23 mouse cellular contexts compared by ENCODE assay signal in genomic region chr19:55525056-55525455, GRCm38 (mm10).
A peak's percentile ranks its signal among the peaks of the same experiment; 100 is the strongest.
DNase-seq lines count a peak whose midpoint lies in the region; ATAC-seq lines count a peak whose summit lies in the region.
"Had no signal": no experiment of that assay in that cellular context is flagged by ENCODE, and none has a peak within 500 bp of the region (broad histone marks: within the 10 kb centered on the region; RNA-seq: fewer than 3 reads in every experiment).

No protein-coding gene starts in this region.

- intact Hi-C loops in left cerebral cortex, postnatal 4 days (cut with DNase I) = no loop called here
- intact Hi-C loops in left cerebral cortex, postnatal 14 days (cut with DNase I) = no loop called here

- H3K27ac ChIP-seq in embryonic facial prominence, embryonic 10.5 days (replicated peaks) = peak overlapping the region; percentile 66; the same call in 1 of the 2 replicates
- H3K27ac ChIP-seq in limb, embryonic 13.5 days = peak overlapping the region; percentile 53
- H3K27ac ChIP-seq in midbrain, embryonic 11.5 days (ENCODE audit: low read depth, low read length) = no peak overlapping the region
- H3K27ac ChIP-seq: hindbrain, embryonic 13.5 days; kidney, embryonic 15.5 days; left cerebral cortex, adult 2 months; liver, embryonic 14.5 days had no signal

- 61% methylated on average over 3 of the region's 3 CpGs for WGBS in embryonic facial prominence, embryonic 10.5 days
- WGBS in limb, embryonic 13.5 days = 36% methylated on average over 3 of the region's 3 CpGs
- 82% methylated on average over 3 of the region's 3 CpGs for WGBS in midbrain, embryonic 11.5 days

- peaks cover 49% of the 10 kb centered on the region for H3K4me1 ChIP-seq in embryonic facial prominence, embryonic 10.5 days
- H3K4me1 ChIP-seq in limb, embryonic 13.5 days = peaks cover 40% of the 10 kb centered on the region
- H3K4me1 ChIP-seq in midbrain, embryonic 11.5 days (ENCODE audit: control insufficient read depth, insufficient read depth, low read length) = no peaks in the 10 kb centered on the region

- H3K36me3 ChIP-seq in embryonic facial prominence, embryonic 10.5 days (replicated peaks) = no peaks in the 10 kb centered on the region
- H3K36me3 ChIP-seq in limb, embryonic 13.5 days = no peaks in the 10 kb centered on the region
- no peaks in the 10 kb centered on the region for H3K36me3 ChIP-seq in midbrain, embryonic 11.5 days (ENCODE audit: control insufficient read depth, insufficient read depth, low read length)
- H3K36me3 ChIP-seq: hindbrain, embryonic 13.5 days; kidney, embryonic 15.5 days had no signal

- peak; percentile 25 for ATAC-seq in frontal cortex, adult (ENCODE audit: low TSS enrichment)
- peak; percentile 72; the same call in 1 of the 2 replicates for ATAC-seq in limb, embryonic 13.5 days (ENCODE audit: low FRiP score, low read depth)
- no peak for ATAC-seq in midbrain, embryonic 11.5 days (ENCODE audit: low FRiP score)
- ATAC-seq: activated CD4-positive, CD25-positive, alpha-beta regulatory T cell, adult 4 months; forebrain, embryonic 16.5 days; intestine, embryonic 16.5 days; lung, postnatal 0 days; midbrain, embryonic 16.5 days; Patski had no signal

- no peak overlapping the region for H3K4me3 ChIP-seq in embryonic facial prominence, embryonic 10.5 days
- H3K4me3 ChIP-seq in limb, embryonic 13.5 days = no peak overlapping the region
- no peak overlapping the region for H3K4me3 ChIP-seq in midbrain, embryonic 11.5 days (ENCODE audit: low read depth, low read length)
- H3K4me3 ChIP-seq: hindbrain, embryonic 13.5 days; kidney, embryonic 15.5 days; left cerebral cortex, adult 2 months; megakaryocyte, embryonic 14.5 days had no signal

- no peak for DNase-seq in frontal cortex, postnatal 14 days (ENCODE audit: low spot score in 2 of 2)
- DNase-seq in left cerebral cortex, postnatal 4 days = peak; percentile 18
- DNase-seq in left cerebral cortex, adult 18-20 months (ENCODE audit: low spot score in 2 of 2) = no peak
- DNase-seq in embryonic facial prominence, embryonic 10.5 days (ENCODE audit: low spot score) = peak; percentile 26
- DNase-seq in left cerebral cortex, postnatal 14 days (ENCODE audit: low spot score in 2 of 2) = no peak
- no peak for DNase-seq in midbrain, embryonic 11.5 days (ENCODE audit: low spot score, missing footprints)
- DNase-seq: adrenal gland, postnatal 14 days; cerebellum, postnatal 25 days; gastrocnemius, postnatal 14 days; retina, postnatal 1 day had no signal

- H3K4me2 ChIP-seq in limb, embryonic 13.5 days (replicated peaks) = no peak overlapping the region
- H3K4me2 ChIP-seq in midbrain, embryonic 11.5 days = no peak overlapping the region
- H3K4me2 ChIP-seq: hindbrain, embryonic 13.5 days; kidney, embryonic 15.5 days had no signal

- no peaks in the 10 kb centered on the region for H3K27me3 ChIP-seq in embryonic facial prominence, embryonic 10.5 days (replicated peaks; ENCODE audit: low read depth, poor library complexity, severe bottlenecking)
- H3K27me3 ChIP-seq in limb, embryonic 13.5 days = no peaks in the 10 kb centered on the region
- no peaks in the 10 kb centered on the region for H3K27me3 ChIP-seq in midbrain, embryonic 11.5 days (ENCODE audit: control insufficient read depth, insufficient read depth, low read length)
- H3K27me3 ChIP-seq: kidney, embryonic 15.5 days; megakaryocyte, embryonic 14.5 days; Patski had no signal

- no peaks in the 10 kb centered on the region for H3K9me3 ChIP-seq in embryonic facial prominence, embryonic 10.5 days
- H3K9me3 ChIP-seq in limb, embryonic 13.5 days = no peaks in the 10 kb centered on the region
- H3K9me3 ChIP-seq in midbrain, embryonic 11.5 days (ENCODE audit: control insufficient read depth, low read length) = no peaks in the 10 kb centered on the region
- H3K9me3 ChIP-seq: hindbrain, embryonic 13.5 days; kidney, embryonic 15.5 days; megakaryocyte, embryonic 14.5 days had no signal

- H3K9ac ChIP-seq in limb, embryonic 13.5 days = no peak overlapping the region
- no peak overlapping the region for H3K9ac ChIP-seq in midbrain, embryonic 11.5 days (ENCODE audit: low read length)
- H3K9ac ChIP-seq: hindbrain, embryonic 13.5 days; kidney, embryonic 15.5 days; liver, embryonic 14.5 days had no signal

Comparison
In these comparisons a context has a peak if more than half of its experiments do, and no peak if none do; other contexts are left out.
1. DNase-seq: peak in left cerebral cortex, postnatal 4 days (single experiment) and embryonic facial prominence, embryonic 10.5 days (single experiment); none in frontal cortex, postnatal 14 days (0 of 2), left cerebral cortex, adult 18-20 months (0 of 2), left cerebral cortex, postnatal 14 days (0 of 2) and midbrain, embryonic 11.5 days (single experiment).